Mouse (Mus musculus) liver, embryonic 15.5 days (tissue): ENCODE measurements around the gene Pip5k1b. TPM values are rescaled to one million over a fixed set of nuclear protein-coding genes. Genes with fewer than 3 reads are reported as not detected.

ENCODE experiments used
- ATAC-seq: fragments of 200-750 bp; cut with Nextera tagmentation; 2 replicates; pipeline ENCODE4 v1.8.0; 2017; ENCODE audit warnings: moderate number of reproducible peaks, mild to moderate bottlenecking, moderate library complexity; ENCODE audit not compliant: insufficient read depth
- H3K27ac ChIP-seq: fragments of 300-500 bp; sonication (generic); replicated peaks from 2 replicates; pipeline ENCODE4 v1.5.1; 2015; ENCODE audit warnings: mild to moderate bottlenecking, inconsistent platforms
- H3K27me3 ChIP-seq: fragments of 300-500 bp; sonication (generic); 2 replicates; pipeline ENCODE4 v1.6.1; 2015; ENCODE audit warnings: mild to moderate bottlenecking, inconsistent platforms
- H3K36me3 ChIP-seq: fragments of 300-500 bp; sonication (generic); replicated peaks from 2 replicates; pipeline ENCODE4 v1.6.1; 2015; ENCODE audit warnings: moderate library complexity, mild to moderate bottlenecking, inconsistent platforms
- H3K4me1 ChIP-seq: fragments of 300-500 bp; sonication (generic); replicated peaks from 2 replicates; pipeline ENCODE4 v1.6.1; 2015; ENCODE audit warnings: inconsistent platforms
- H3K4me2 ChIP-seq: fragments of 300-500 bp; sonication (generic); 2 replicates; pipeline ENCODE4 v1.6.1; 2015; ENCODE audit warnings: moderate library complexity, mild to moderate bottlenecking, inconsistent platforms
- H3K4me3 ChIP-seq: fragments of 300-500 bp; sonication (generic); replicated peaks from 2 replicates; pipeline ENCODE4 v1.5.1; 2015; ENCODE audit warnings: mild to moderate bottlenecking, inconsistent platforms
- H3K9ac ChIP-seq: fragments of 300-500 bp; sonication (generic); 2 replicates; pipeline ENCODE4 v1.6.1; 2015; ENCODE audit warnings: moderate library complexity, mild to moderate bottlenecking, inconsistent platforms
- H3K9me3 ChIP-seq: fragments of 300-500 bp; sonication (generic); replicated peaks from 2 replicates; pipeline ENCODE4 v1.6.1; 2016; ENCODE audit warnings: inconsistent platforms
- WGBS: fragments of 180-500 bp; shearing (Covaris S2); methylation state at CpG from one replicate; pipeline ENCODE4 v1.1.7; 2015; ENCODE audit warnings: mixed read lengths; ENCODE audit not compliant: insufficient replicate concordance; 5-methylcytosine and 5-hydroxymethylcytosine counted together
- polyA plus RNA-seq: library from polyadenylated mRNA; unstranded; fragments of >200 nt; fragmentation: Nextera tagmentation; extraction: Ambion mirVana; gene quantifications from 2 replicates; pipeline ENCODE4 v1.2.1, GENCODE M21; 2015

Gene Pip5k1b
- polyA plus RNA-seq, 1 experiment from 2014 or later, result 9.5 TPM

DNA sequence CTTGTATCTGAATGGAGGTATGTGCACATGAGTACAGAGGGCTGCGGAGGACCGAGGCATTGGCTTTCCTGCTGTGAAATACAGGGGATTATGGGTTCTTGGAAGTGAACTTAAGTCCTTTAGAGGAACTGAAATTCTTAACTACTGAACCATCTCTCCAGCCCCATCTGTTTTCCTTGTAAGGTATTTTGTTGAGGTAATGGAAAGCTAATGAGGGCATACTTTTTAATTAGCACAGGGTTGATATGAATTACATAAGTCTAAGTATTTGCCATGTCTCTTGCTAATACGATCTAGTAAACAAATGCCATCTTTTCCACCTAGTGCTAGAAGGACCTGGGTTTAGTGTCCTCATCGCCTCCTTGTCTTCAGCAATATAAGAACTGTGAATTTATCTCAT lies 240.4 kb downstream of the Pip5k1b start:
- H3K4me2 ChIP-seq, result no peak overlapping the region
- no peak for ATAC-seq
- no peaks in the 10 kb centered on the region for H3K27me3 ChIP-seq
- 82% methylated on average over 4 of the region's 4 CpGs for WGBS
- no peak overlapping the region for H3K9ac ChIP-seq
- no peak overlapping the region for H3K4me3 ChIP-seq
- no peaks in the 10 kb centered on the region for H3K9me3 ChIP-seq
- H3K4me1 ChIP-seq, result no peaks in the 10 kb centered on the region
- H3K36me3 ChIP-seq, result no peaks in the 10 kb centered on the region
- H3K27ac ChIP-seq, result no peak overlapping the region

DNA sequence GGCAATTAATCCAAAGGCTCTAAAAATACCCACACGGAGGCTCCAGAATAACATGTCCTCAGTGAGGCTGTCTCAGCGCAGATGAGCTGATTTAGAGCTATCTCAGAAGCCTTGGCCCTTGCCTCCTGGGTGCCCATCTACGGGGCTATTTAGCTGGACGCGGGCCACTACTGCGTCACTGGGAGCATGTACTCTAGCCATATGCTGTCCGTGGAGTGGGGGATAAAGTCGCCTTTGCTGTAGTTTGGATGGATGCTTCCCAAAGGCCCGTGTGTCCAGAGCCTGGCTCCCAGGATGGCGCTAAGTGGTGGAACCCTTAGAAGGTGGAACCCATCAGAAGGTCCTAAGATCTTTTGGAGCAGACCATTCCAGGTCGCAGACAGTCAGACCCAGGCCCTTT lies 241.0 kb downstream of the Pip5k1b start:
- no peaks in the 10 kb centered on the region for H3K36me3 ChIP-seq
- H3K27me3 ChIP-seq, result no peaks in the 10 kb centered on the region
- no peak overlapping the region for H3K27ac ChIP-seq
- H3K9me3 ChIP-seq, result no peaks in the 10 kb centered on the region
- H3K9ac ChIP-seq, result no peak overlapping the region
- WGBS, result 84% methylated on average over 11 of the region's 11 CpGs
- ATAC-seq, result no peak
- no peak overlapping the region for H3K4me3 ChIP-seq
- no peaks in the 10 kb centered on the region for H3K4me1 ChIP-seq
- no peak overlapping the region for H3K4me2 ChIP-seq

DNA sequence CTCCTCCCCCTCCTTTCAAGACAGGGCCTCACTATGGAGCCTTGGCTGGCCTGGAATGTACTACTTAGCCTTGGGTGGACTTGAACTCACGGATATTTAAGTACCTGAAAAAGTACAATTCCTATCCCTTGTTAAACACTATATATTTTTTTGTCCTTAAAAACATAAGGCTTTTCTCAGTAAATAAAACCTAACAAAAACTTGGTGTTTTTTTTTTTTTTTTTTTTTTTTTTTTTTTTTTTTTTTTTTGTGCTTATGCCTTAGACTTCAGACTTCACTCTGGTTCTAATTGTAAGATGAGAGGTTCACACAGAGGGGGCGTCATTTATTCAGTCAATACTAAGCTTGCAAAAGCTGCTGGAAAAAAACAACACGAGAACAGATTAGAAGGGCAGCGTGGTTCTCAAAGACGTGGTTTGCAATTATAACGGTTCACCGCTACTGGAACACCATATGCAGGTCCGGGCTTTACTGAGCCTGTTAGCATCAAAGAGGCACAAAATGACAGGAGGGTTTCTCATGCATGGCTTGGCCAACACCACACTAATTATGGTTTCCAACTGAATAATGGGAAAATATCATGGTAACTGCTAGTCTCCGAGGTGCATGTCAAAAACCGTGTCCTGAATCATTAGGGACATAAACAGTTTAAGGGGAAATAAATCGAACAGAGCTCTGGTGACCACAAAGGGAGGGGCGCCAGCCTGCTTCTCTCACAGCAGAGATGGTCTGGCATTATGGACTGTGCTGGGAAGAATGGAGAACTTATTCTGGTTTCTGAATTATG lies 242.9 kb downstream of the Pip5k1b start:
- no peak overlapping the region for H3K4me2 ChIP-seq
- no peak overlapping the region for H3K9ac ChIP-seq
- H3K27ac ChIP-seq, result no peak overlapping the region
- no peak for ATAC-seq
- no peaks in the 10 kb centered on the region for H3K4me1 ChIP-seq
- H3K9me3 ChIP-seq, result no peaks in the 10 kb centered on the region
- H3K27me3 ChIP-seq, result no peaks in the 10 kb centered on the region
- H3K4me3 ChIP-seq, result no peak overlapping the region
- WGBS, result 73% methylated on average over 12 of the region's 12 CpGs
- no peaks in the 10 kb centered on the region for H3K36me3 ChIP-seq

DNA sequence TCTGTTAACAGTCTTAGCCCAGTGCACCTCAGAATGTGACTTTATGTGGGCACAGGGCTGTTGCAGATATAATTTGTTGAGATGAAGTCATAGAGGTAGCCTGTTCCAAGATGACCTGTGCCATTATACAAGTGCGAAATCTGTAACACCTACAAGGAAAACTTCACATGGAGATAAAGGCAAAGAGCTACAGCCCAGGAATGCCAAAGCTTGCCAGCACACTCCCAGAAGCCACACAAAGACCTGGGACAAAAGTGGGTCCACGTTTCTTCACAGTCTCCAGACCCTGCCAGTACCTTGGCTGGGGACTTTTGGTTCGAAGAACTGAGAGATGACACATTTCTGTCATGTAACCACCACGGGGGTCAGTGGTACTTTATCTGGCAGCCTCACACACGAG lies 243.6 kb downstream of the Pip5k1b start:
- no peak overlapping the region for H3K4me2 ChIP-seq
- no peak overlapping the region for H3K9ac ChIP-seq
- no peak overlapping the region for H3K27ac ChIP-seq
- no peaks in the 10 kb centered on the region for H3K4me1 ChIP-seq
- no peaks in the 10 kb centered on the region for H3K27me3 ChIP-seq
- WGBS, result 59% methylated on average over 5 of the region's 5 CpGs
- H3K4me3 ChIP-seq, result no peak overlapping the region
- no peaks in the 10 kb centered on the region for H3K9me3 ChIP-seq
- no peak for ATAC-seq
- no peaks in the 10 kb centered on the region for H3K36me3 ChIP-seq

DNA sequence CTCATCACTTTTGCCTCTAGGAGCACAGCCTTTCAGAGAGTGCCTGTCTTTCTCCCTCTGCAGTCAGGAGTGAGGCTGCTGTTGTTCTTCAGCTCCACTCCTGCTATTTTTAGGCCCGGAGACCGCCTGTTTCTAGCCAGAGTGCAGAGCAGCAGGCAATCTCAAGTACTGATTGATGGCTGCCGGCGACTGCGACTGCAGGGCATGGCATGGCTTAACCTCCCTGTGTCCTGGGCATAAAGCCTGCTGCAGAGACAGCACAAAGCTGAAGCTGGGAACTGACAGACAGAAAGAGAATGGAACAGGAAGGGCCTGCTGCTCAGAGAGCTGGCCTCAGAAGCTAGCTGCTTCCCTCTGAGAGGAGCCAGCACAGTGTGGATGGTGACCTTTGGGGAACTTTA lies 247.4 kb downstream of the Pip5k1b start:
- Histone ChIP-seq H3K4me1 (no peaks in the 10 kb centered on the region), H3K9ac (no peak overlapping the region), H3K4me2 (no peak overlapping the region), H3K36me3 (no peaks in the 10 kb centered on the region), H3K27me3 (no peaks in the 10 kb centered on the region), H3K27ac (no peak overlapping the region), H3K9me3 (no peaks in the 10 kb centered on the region), H3K4me3 (no peak overlapping the region)
- no peak for ATAC-seq
- 31% methylated on average over 5 of the region's 5 CpGs for WGBS

DNA sequence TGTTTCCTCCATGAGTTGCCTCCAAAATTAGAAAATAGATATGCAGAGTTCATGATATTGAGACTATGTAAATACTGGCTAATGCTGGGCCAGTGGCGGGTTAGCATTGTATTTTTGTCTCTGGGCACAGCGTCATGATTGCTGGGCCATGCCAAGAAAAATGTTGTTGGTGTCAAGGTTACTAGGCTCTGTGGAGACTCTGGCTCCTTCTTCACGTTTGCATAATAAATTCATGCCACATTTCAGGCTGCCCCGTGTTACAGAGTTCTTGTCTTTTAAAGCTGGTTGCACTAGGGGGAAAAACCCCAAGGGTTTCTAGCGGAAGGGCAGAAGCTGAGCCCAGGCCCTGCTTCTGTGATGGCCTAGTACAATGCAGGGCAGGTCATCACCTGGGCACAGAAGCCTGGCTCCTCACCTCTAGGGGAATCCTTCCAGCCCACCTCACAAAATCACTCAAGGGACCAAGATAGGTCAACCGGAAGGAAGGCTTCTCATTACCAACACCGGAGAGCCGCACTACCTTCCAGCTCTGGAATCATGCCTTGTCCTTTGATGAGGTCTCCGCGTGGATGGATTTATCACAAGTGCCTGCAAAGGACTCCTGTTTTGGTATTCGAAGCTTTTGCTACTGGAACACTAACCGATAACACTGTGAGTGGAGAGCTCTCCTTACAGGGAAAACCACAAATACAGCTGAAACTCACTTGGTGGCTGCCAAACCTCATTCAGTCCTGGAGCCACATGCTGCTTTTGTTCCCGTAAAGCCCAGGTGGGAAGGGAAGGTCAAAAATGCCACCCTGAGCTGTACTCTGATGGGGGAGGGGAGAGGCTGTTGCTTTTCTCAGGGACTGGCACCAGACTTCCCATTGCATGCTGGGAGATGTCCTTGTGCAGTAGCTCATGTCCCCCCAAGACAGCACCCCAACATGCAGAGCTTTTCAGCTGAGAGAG lies 248.1 kb downstream of the Pip5k1b start:
- Histone ChIP-seq H3K27ac (no peak overlapping the region), H3K4me2 (no peak overlapping the region), H3K4me1 (no peaks in the 10 kb centered on the region), H3K36me3 (no peaks in the 10 kb centered on the region), H3K9ac (no peak overlapping the region), H3K4me3 (no peak overlapping the region), H3K27me3 (no peaks in the 10 kb centered on the region), H3K9me3 (no peaks in the 10 kb centered on the region)
- ATAC-seq, result no peak
- WGBS, result 72% methylated on average over 13 of the region's 13 CpGs

DNA sequence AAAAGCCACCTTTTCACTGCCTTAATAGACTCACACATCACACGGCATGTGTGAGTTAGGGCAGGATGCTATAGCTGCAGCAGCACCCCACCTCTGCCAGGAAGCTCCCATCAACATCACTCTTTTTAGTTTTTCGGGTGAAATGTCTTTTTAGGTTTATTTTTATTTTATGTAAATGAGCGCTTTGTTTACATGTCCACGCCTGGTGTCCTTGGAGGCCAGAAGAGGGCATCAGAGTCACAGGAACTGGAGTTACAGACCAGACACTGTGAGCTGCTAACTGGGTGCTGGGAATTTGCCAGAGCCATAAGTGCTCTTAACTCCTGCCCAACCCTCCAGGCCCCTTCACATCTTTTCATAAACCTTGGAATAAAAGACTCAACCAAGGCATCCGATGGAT lies 249.3 kb downstream of the Pip5k1b start:
- no peak for ATAC-seq
- no peak overlapping the region for H3K4me3 ChIP-seq
- no peaks in the 10 kb centered on the region for H3K36me3 ChIP-seq
- H3K9ac ChIP-seq, result no peak overlapping the region
- no peaks in the 10 kb centered on the region for H3K4me1 ChIP-seq
- H3K27ac ChIP-seq, result no peak overlapping the region
- H3K4me2 ChIP-seq, result no peak overlapping the region
- H3K27me3 ChIP-seq, result no peaks in the 10 kb centered on the region
- no peaks in the 10 kb centered on the region for H3K9me3 ChIP-seq
- 80% methylated on average over 5 of the region's 5 CpGs for WGBS

DNA sequence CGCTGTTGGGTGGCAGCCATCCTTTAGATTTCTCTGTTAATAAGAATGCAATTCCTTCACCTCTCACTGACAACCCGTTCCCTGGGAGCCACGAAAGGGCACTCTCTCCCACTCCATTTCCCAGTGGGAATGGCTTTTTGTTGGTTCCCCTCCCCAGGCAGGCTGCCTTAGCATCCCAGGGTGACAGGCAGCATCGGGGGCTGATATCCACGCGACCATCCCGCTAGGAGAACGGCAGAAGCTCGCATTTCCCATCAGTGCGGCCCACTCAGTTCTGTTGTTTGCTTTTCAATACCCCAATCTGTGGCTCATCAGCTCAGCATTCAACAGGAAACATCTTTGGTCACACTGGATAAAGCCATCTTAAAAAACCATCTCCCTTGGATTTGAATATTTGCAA lies 253.5 kb downstream of the Pip5k1b start:
- 70% methylated on average over 10 of the region's 10 CpGs for WGBS
- H3K9me3 ChIP-seq, result no peaks in the 10 kb centered on the region
- no peak for ATAC-seq
- H3K4me2 ChIP-seq, result no peak overlapping the region
- H3K4me3 ChIP-seq, result no peak overlapping the region
- no peak overlapping the region for H3K9ac ChIP-seq
- H3K27me3 ChIP-seq, result no peaks in the 10 kb centered on the region
- H3K36me3 ChIP-seq, result no peaks in the 10 kb centered on the region
- H3K27ac ChIP-seq, result no peak overlapping the region
- H3K4me1 ChIP-seq, result no peaks in the 10 kb centered on the region

DNA sequence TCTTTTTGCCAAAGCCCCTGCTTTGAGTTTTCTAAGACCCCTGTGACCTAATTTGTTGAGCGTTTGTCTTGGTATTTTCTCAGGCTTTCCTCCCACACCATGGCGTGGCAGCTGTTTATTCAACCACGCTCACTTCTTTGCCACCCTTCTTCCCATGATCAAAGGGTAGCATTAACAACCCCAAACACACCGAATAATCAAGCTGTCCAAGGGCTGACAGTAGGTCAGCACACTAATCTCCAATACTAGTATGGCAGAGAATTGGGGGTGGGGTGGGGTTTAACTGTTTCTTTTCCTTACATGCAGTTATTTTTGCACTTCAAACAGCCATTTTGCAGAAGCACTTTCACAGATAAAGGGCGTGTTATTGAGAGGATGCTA lies 253.9 kb downstream of the Pip5k1b start:
- no peak overlapping the region for H3K4me3 ChIP-seq
- no peak overlapping the region for H3K9ac ChIP-seq
- ATAC-seq, result no peak
- H3K4me2 ChIP-seq, result no peak overlapping the region
- H3K9me3 ChIP-seq, result no peaks in the 10 kb centered on the region
- H3K4me1 ChIP-seq, result no peaks in the 10 kb centered on the region
- 50% methylated on average over 5 of the region's 5 CpGs for WGBS
- no peaks in the 10 kb centered on the region for H3K27me3 ChIP-seq
- H3K27ac ChIP-seq, result no peak overlapping the region
- H3K36me3 ChIP-seq, result no peaks in the 10 kb centered on the region

DNA sequence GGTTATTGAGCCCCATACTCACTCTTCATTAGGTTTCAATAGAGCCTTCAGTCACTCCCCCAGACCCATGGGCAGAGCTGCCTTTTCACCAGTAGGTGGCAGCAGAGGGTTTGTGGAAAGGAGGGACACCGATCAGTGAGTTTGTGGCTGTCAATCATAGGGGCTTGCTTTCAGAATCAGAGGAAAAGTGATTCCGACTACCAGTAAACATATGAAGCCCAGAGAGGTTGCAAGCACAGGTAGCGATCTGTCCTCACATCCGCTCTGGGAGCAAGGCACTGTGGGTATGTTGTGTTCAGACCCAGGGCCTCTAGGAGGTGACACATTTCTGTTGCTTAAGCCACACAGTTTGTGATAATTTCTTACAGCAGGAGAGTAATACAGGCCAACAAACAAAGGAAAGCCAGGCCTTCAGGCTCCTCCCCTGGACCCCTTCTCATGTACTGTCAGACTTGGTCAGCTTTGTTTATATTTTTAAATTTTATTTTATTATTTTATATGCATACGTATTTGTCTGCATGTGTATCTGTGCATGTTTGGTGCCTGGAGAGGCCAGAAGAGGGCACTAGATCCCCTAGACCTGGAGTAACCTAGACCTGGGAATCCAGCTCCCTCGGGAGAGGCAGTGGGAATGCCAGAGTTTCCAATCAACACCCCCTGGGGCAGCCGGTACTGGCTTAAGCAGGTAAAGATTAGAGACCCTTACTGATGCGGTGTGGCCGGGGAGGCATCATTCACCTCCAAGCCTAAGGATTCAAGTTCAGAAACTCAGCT lies 254.5 kb downstream of the Pip5k1b start:
- peak; percentile 18 for ATAC-seq
- H3K9ac ChIP-seq, result no peak overlapping the region
- 15% methylated on average over 9 of the region's 9 CpGs for WGBS
- peak overlapping the region; percentile 51 for H3K4me2 ChIP-seq
- no peak overlapping the region for H3K27ac ChIP-seq
- H3K9me3 ChIP-seq, result no peaks in the 10 kb centered on the region
- H3K4me1 ChIP-seq, result no peaks in the 10 kb centered on the region
- H3K36me3 ChIP-seq, result no peaks in the 10 kb centered on the region
- H3K4me3 ChIP-seq, result 0 out of 2 replicates have a peak overlapping the region, but pooled peaks have one; percentile 7
- no peaks in the 10 kb centered on the region for H3K27me3 ChIP-seq

DNA sequence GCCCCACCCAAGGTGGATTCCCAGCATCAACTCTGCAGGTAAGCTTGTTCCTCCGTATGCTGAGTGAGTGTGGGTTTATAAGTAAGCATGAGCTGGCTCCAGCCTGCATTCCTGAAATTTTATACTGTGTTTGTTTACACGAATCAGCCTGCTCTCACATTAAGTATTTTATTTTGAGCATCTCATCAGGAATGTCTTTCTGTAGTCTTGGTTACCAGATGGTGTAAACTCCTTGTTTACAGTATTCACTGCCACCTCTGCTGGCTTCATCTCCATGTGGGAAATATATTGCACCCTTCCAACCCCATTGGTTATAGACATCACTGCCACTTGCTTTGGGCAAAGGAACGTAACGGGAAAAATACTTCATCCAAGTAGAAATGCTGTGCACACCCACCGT lies 262.1 kb downstream of the Pip5k1b start:
- Histone ChIP-seq H3K36me3 (no peaks in the 10 kb centered on the region), H3K9ac (no peak overlapping the region), H3K4me1 (no peaks in the 10 kb centered on the region), H3K4me2 (no peak overlapping the region), H3K9me3 (no peaks in the 10 kb centered on the region), H3K27ac (no peak overlapping the region), H3K27me3 (no peaks in the 10 kb centered on the region), H3K4me3 (no peak overlapping the region)
- 76% methylated on average over 5 of the region's 5 CpGs for WGBS
- ATAC-seq, result no peak
